Mouse (Mus musculus) lung, postnatal 0 days (tissue): ENCODE measurements around the gene Spred2.

Experiments used
- CTCF ChIP-seq: IDR thresholded peaks from 2 replicates; pipeline ENCODE4 v1.5.1; 2016; ENCODE audit warnings: antibody characterized with exemption, mild to moderate bottlenecking
- EP300 ChIP-seq: IDR thresholded peaks from 2 replicates; pipeline ENCODE4 v1.6.1; 2016; ENCODE audit warnings: antibody characterized with exemption, mild to moderate bottlenecking, control low read depth

GRCm38 (mm10) chr11:19986443-19986861 is 62.3 kb downstream of the Spred2 start:
- TF ChIP-seq CTCF (no peak), EP300 (peak; percentile 28; the same call in 1 of the 2 replicates)
